Comparison of ENCODE assay signal across 8 mouse cellular contexts in the genomic region with DNA sequence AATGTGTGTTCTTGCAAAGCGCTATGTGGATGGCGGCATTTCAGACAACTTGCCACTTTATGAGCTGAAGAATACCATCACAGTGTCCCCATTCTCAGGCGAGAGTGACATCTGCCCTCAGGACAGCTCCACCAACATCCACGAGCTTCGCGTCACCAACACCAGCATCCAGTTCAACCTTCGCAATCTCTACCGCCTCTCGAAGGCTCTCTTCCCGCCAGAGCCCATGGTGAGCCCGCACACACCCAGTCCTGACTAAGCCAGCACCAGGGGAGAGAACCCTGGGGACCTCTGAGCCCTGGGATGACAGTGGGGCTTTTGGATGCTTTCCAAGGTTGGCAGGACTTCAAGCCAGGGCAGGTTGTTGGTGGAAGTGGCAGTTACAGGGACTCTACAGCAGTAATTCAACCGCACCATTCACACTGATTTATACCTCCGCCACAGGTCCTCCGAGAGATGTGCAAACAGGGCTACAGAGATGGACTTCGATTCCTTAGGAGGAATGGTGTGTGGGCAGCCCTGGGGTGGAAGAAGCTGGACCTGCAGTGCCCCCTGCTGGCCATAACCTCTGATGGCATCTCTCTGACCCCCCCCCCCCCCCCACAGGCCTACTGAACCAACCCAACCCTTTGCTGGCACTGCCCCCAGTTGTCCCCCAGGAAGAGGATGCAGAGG. TPM values are rescaled to one million over a fixed set of nuclear protein-coding genes. Genes with fewer than 3 reads are reported as not detected.
DNase-seq lines count a peak whose midpoint lies in the region; ATAC-seq lines count a peak whose summit lies in the region.

No protein-coding gene starts in this region.

- no peak for ATAC-seq in heart, embryonic 11.5 days (replicated peaks; ENCODE audit: insufficient number of reproducible peaks, low FRiP score, low TSS enrichment)
- ATAC-seq in neural tube, embryonic 11.5 days (ENCODE audit: insufficient read depth, low FRiP score, low TSS enrichment), result no peak
- no peak for ATAC-seq in erythroid progenitor cell, adult 5-6 weeks (replicated peaks; ENCODE audit: low FRiP score, poor library complexity, severe bottlenecking)
- ATAC-seq in intestine, embryonic 16.5 days, result no peak

- WGBS in heart, embryonic 11.5 days (ENCODE audit: insufficient replicate concordance), result 75% methylated on average over 15 of the region's 15 CpGs
- WGBS in neural tube, embryonic 11.5 days, result 81% methylated on average over 15 of the region's 15 CpGs
- 71% methylated on average over 15 of the region's 15 CpGs for WGBS in intestine, embryonic 16.5 days

- H3K36me3 ChIP-seq in heart, embryonic 11.5 days (ENCODE audit: control insufficient read depth, insufficient read depth, low read length), result peaks cover 7% of the 10 kb centered on the region
- H3K36me3 ChIP-seq in neural tube, embryonic 11.5 days (ENCODE audit: control insufficient read depth, insufficient read depth, low read length), result no peaks in the 10 kb centered on the region
- H3K36me3 ChIP-seq in intestine, embryonic 16.5 days (ENCODE audit: control insufficient read depth, insufficient read depth, low read length), result peaks cover 4% of the 10 kb centered on the region; the same call in 1 of the 2 replicates

- H3K4me1 ChIP-seq in heart, embryonic 11.5 days (ENCODE audit: control insufficient read depth, insufficient read depth, low read length), result peaks cover 28% of the 10 kb centered on the region
- peaks cover 11% of the 10 kb centered on the region for H3K4me1 ChIP-seq in neural tube, embryonic 11.5 days (ENCODE audit: control insufficient read depth, insufficient read depth, low read length)
- peaks cover 36% of the 10 kb centered on the region for H3K4me1 ChIP-seq in intestine, embryonic 16.5 days (ENCODE audit: control insufficient read depth, insufficient read depth, low read length)

- peak; percentile 97 for DNase-seq in heart, adult 11 months
- peak; percentile 61 for DNase-seq in 416B (ENCODE audit: low read depth)
- peak; percentile 74 for DNase-seq in adrenal gland, postnatal 10 days
- peak; percentile 73 for DNase-seq in heart, postnatal 4 days
- DNase-seq in neural tube, embryonic 11.5 days (ENCODE audit: low spot score), result peak; percentile 46

- H3K27ac ChIP-seq in heart, embryonic 11.5 days (ENCODE audit: low read depth, low read length), result no peak overlapping the region
- no peak overlapping the region for H3K27ac ChIP-seq in neural tube, embryonic 11.5 days (ENCODE audit: low read depth, low read length)
- H3K27ac ChIP-seq in intestine, embryonic 16.5 days (ENCODE audit: low read length), result no peak overlapping the region

- H3K9ac ChIP-seq in heart, embryonic 11.5 days (ENCODE audit: low read depth, low read length), result no peak overlapping the region
- H3K9ac ChIP-seq in neural tube, embryonic 11.5 days (ENCODE audit: low read length), result no peak overlapping the region
- H3K9ac ChIP-seq in intestine, embryonic 16.5 days (ENCODE audit: low read depth, low read length), result no peak overlapping the region

- H3K9me3 ChIP-seq in heart, embryonic 11.5 days (replicated peaks; ENCODE audit: control insufficient read depth, low read length), result no peaks in the 10 kb centered on the region
- no peaks in the 10 kb centered on the region for H3K9me3 ChIP-seq in neural tube, embryonic 11.5 days (ENCODE audit: control insufficient read depth, low read length)
- H3K9me3 ChIP-seq in intestine, embryonic 16.5 days (ENCODE audit: control insufficient read depth, low read length), result no peaks in the 10 kb centered on the region

- H3K4me3 ChIP-seq in heart, embryonic 11.5 days (ENCODE audit: low read depth, low read length), result no peak overlapping the region
- no peak overlapping the region for H3K4me3 ChIP-seq in neural tube, embryonic 11.5 days (ENCODE audit: low read depth, low read length)
- no peak overlapping the region for H3K4me3 ChIP-seq in intestine, embryonic 16.5 days (ENCODE audit: low read length)

- no peak overlapping the region for H3K4me2 ChIP-seq in heart, embryonic 11.5 days
- H3K4me2 ChIP-seq in neural tube, embryonic 11.5 days (ENCODE audit: low read depth), result no peak overlapping the region
- no peak overlapping the region for H3K4me2 ChIP-seq in intestine, embryonic 16.5 days (ENCODE audit: low read depth, low read length)

- peaks cover 27% of the 10 kb centered on the region for H3K27me3 ChIP-seq in heart, embryonic 11.5 days (ENCODE audit: control insufficient read depth, insufficient read depth, low read length)
- H3K27me3 ChIP-seq in neural tube, embryonic 11.5 days (ENCODE audit: control insufficient read depth, insufficient read depth, low read length), result peaks cover 35% of the 10 kb centered on the region
- H3K27me3 ChIP-seq in intestine, embryonic 16.5 days (replicated peaks; ENCODE audit: control insufficient read depth, insufficient read depth, low read length), result peaks cover 8% of the 10 kb centered on the region

RNA-seq across cellular contexts. Expression of gene Cracr2b, which starts 2.8 kb away (rescaled TPM):
- 11.5 and 14.3 TPM in 2 replicates for polyA plus RNA-seq in heart, embryonic 11.5 days (2014; fragmentation: Nextera tagmentation; extraction: Ambion mirVana)
- 10 to 100 TPM; 16.8 to 19.6 TPM for total RNA-seq in adrenal gland, postnatal 10 days (2021)
- 10 to 100 TPM; 17.6 to 20.1 TPM for total RNA-seq in heart, postnatal 4 days (2021)
- polyA plus RNA-seq in neural tube, embryonic 11.5 days (2014; fragmentation: Nextera tagmentation; extraction: Ambion mirVana), result 2.8 and 6.4 TPM in 2 replicates
- total RNA-seq in erythroid progenitor cell, adult 5-6 weeks (2015; ENCODE audit: low replicate concordance), result not detected in 2 replicates
- total RNA-seq in erythroid progenitor cell, adult 5-6 weeks (2017; ENCODE audit: low replicate concordance), result 3.3 TPM in 1 of 2 replicates, not detected in the other
- polyA plus RNA-seq in intestine, embryonic 16.5 days (2015; fragmentation: Nextera tagmentation; extraction: Ambion mirVana), result 19.3 and 21.0 TPM in 2 replicates

RNA-seq across cellular contexts. Expression of gene Pnpla2, which starts 3.1 kb away (rescaled TPM):
- 28.7 and 35.3 TPM in 2 replicates for polyA plus RNA-seq in heart, embryonic 11.5 days (2014; fragmentation: Nextera tagmentation; extraction: Ambion mirVana)
- total RNA-seq in adrenal gland, postnatal 10 days (2021), result 1,000 to 10,000 TPM; 1,181 to 1,292 TPM
- 100 to 1,000 TPM; 118 to 127 TPM for total RNA-seq in heart, postnatal 4 days (2021)
- 14.8 and 17.6 TPM in 2 replicates for polyA plus RNA-seq in neural tube, embryonic 11.5 days (2014; fragmentation: Nextera tagmentation; extraction: Ambion mirVana)
- 14.7 and 19.8 TPM in 2 replicates for total RNA-seq in erythroid progenitor cell, adult 5-6 weeks (2015; ENCODE audit: low replicate concordance)
- 4.2 and 8.3 TPM in 2 replicates for total RNA-seq in erythroid progenitor cell, adult 5-6 weeks (2017; ENCODE audit: low replicate concordance)
- polyA plus RNA-seq in intestine, embryonic 16.5 days (2015; fragmentation: Nextera tagmentation; extraction: Ambion mirVana), result 45.5 and 45.7 TPM in 2 replicates

RNA-seq across cellular contexts. Expression of gene Cd151, which starts 9.1 kb away (rescaled TPM):
- polyA plus RNA-seq in heart, embryonic 11.5 days (2014; fragmentation: Nextera tagmentation; extraction: Ambion mirVana), result 61.3 and 101 TPM in 2 replicates
- total RNA-seq in adrenal gland, postnatal 10 days (2021), result 100 to 1,000 TPM; 184 to 198 TPM
- 100 to 1,000 TPM; 229 to 230 TPM for total RNA-seq in heart, postnatal 4 days (2021)
- polyA plus RNA-seq in neural tube, embryonic 11.5 days (2014; fragmentation: Nextera tagmentation; extraction: Ambion mirVana), result 44.3 and 52.2 TPM in 2 replicates
- 16.6 and 20.1 TPM in 2 replicates for total RNA-seq in erythroid progenitor cell, adult 5-6 weeks (2015; ENCODE audit: low replicate concordance)
- 24.1 and 30.7 TPM in 2 replicates for total RNA-seq in erythroid progenitor cell, adult 5-6 weeks (2017; ENCODE audit: low replicate concordance)
- polyA plus RNA-seq in intestine, embryonic 16.5 days (2015; fragmentation: Nextera tagmentation; extraction: Ambion mirVana), result 30.6 and 30.8 TPM in 2 replicates

RNA-seq across cellular contexts. Expression of gene Rplp2, which starts 11.0 kb away (rescaled TPM):
- 873 and 1,016 TPM in 2 replicates for polyA plus RNA-seq in heart, embryonic 11.5 days (2014; fragmentation: Nextera tagmentation; extraction: Ambion mirVana)
- 1,000 to 10,000 TPM; 1,282 to 1,421 TPM for total RNA-seq in adrenal gland, postnatal 10 days (2021)
- 1,000 to 10,000 TPM; 1,146 to 1,184 TPM for total RNA-seq in heart, postnatal 4 days (2021)
- 898 and 979 TPM in 2 replicates for polyA plus RNA-seq in neural tube, embryonic 11.5 days (2014; fragmentation: Nextera tagmentation; extraction: Ambion mirVana)
- total RNA-seq in erythroid progenitor cell, adult 5-6 weeks (2015; ENCODE audit: low replicate concordance), result 970 and 1,246 TPM in 2 replicates
- total RNA-seq in erythroid progenitor cell, adult 5-6 weeks (2017; ENCODE audit: low replicate concordance), result 1,462 and 2,252 TPM in 2 replicates
- 1,164 and 1,258 TPM in 2 replicates for polyA plus RNA-seq in intestine, embryonic 16.5 days (2015; fragmentation: Nextera tagmentation; extraction: Ambion mirVana)

RNA-seq across cellular contexts. Expression of gene Pidd1, which starts 14.3 kb away (rescaled TPM):
- polyA plus RNA-seq in heart, embryonic 11.5 days (2014; fragmentation: Nextera tagmentation; extraction: Ambion mirVana), result 9.5 and 9.6 TPM in 2 replicates
- total RNA-seq in adrenal gland, postnatal 10 days (2021), result 1 to 10 TPM; 2.4 to 7.3 TPM
- 1 to 10 TPM; 5.9 to 6.4 TPM for total RNA-seq in heart, postnatal 4 days (2021)
- polyA plus RNA-seq in neural tube, embryonic 11.5 days (2014; fragmentation: Nextera tagmentation; extraction: Ambion mirVana), result 9.5 and 10.3 TPM in 2 replicates
- 34.2 and 34.4 TPM in 2 replicates for total RNA-seq in erythroid progenitor cell, adult 5-6 weeks (2015; ENCODE audit: low replicate concordance)
- 14.0 and 19.1 TPM in 2 replicates for total RNA-seq in erythroid progenitor cell, adult 5-6 weeks (2017; ENCODE audit: low replicate concordance)
- 7.3 and 8.0 TPM in 2 replicates for polyA plus RNA-seq in intestine, embryonic 16.5 days (2015; fragmentation: Nextera tagmentation; extraction: Ambion mirVana)

Comparison
In these comparisons a context has a peak if more than half of its experiments do, and no peak if none do; other contexts are left out.
1. DNase-seq: peak in every context shown above with its lines; median percentile 97 in heart, adult 11 months; 74 in adrenal gland, postnatal 10 days; 73 in heart, postnatal 4 days; 61 in 416B; 46 in neural tube, embryonic 11.5 days.
2. RNA of gene Cracr2b, which starts 2.8 kb away (total RNA-seq): 17.6 to 20.1 TPM in heart, postnatal 4 days and 16.8 to 19.6 TPM in adrenal gland, postnatal 10 days; 3.3 TPM in erythroid progenitor cell, adult 5-6 weeks; every median in the first group is over 4 times any median in the second.
3. RNA of gene Pnpla2, which starts 3.1 kb away (total RNA-seq): 1,181 to 1,292 TPM in adrenal gland, postnatal 10 days; 118 to 127 TPM in heart, postnatal 4 days and 4.2 to 19.8 TPM in erythroid progenitor cell, adult 5-6 weeks; every median in the first group is over 4 times any median in the second.
4. RNA of gene Cd151, which starts 9.1 kb away (total RNA-seq): 229 to 230 TPM in heart, postnatal 4 days and 184 to 198 TPM in adrenal gland, postnatal 10 days; 16.6 to 30.7 TPM in erythroid progenitor cell, adult 5-6 weeks; every median in the first group is over 4 times any median in the second.